Mouse (Mus musculus) CH12.LX (cell line): Measurements from ENCODE around the gene Cyb561a3. TPM values are rescaled to one million over a fixed set of nuclear protein-coding genes. Genes with fewer than 3 reads are reported as not detected.

Experiments
- DNase-seq: peaks from one replicate; pipeline ENCODE4 v3.0.0-alpha.2; 2013; ENCODE audit errors: extremely low read depth
- H3K27ac ChIP-seq: 2 replicates; pipeline ENCODE4 v1.5.1; 2012; ENCODE audit warnings: low read depth, mild to moderate bottlenecking, control low read depth, moderate library complexity; ENCODE audit not compliant: insufficient read depth
- H3K27me3 ChIP-seq: replicated peaks from 2 replicates; pipeline ENCODE3; 2012; ENCODE audit warnings: inconsistent platforms
- H3K36me3 ChIP-seq, 2 experiments: replicated peaks in 1 of 2; 2 replicates each; pipeline versions ENCODE3 to v1.6.1; 2012; ENCODE audit warnings: inconsistent platforms in 1 of 2, low read length in 1 of 2, mild to moderate bottlenecking in 1 of 2, mixed read lengths in 1 of 2, moderate library complexity in 1 of 2; ENCODE audit not compliant: control insufficient read depth in 1 of 2, insufficient read depth in 1 of 2
- H3K4me1 ChIP-seq, 2 experiments: 2 replicates each; pipeline ENCODE4 v1.6.1; 2012; ENCODE audit warnings: inconsistent platforms in 1 of 2, moderate library complexity in 1 of 2; ENCODE audit not compliant: insufficient read depth in 2 of 2, control insufficient read depth in 1 of 2
- H3K4me2 ChIP-seq: 2 replicates; pipeline ENCODE4 v1.6.1; 2012; ENCODE audit warnings: low read depth, mild to moderate bottlenecking, control low read depth; ENCODE audit not compliant: poor library complexity, insufficient read depth, severe bottlenecking
- H3K4me3 ChIP-seq, 3 experiments: fragments of 150-350 bp in 1 of 3; sonication (generic) in 1 of 3; replicated peaks in 1 of 3; 2 replicates each; pipeline versions ENCODE3 to v1.5.1; 2011 to 2012; ENCODE audit warnings: low read depth in 2 of 3, low read length in 2 of 3, mild to moderate bottlenecking in 2 of 3, moderate library complexity in 2 of 3, control low read depth in 1 of 3, improper control_type of control experiment in 1 of 3, inconsistent platforms in 1 of 3, mixed read lengths in 1 of 3; ENCODE audit not compliant: poor library complexity in 1 of 3
- H3K79me2 ChIP-seq: replicated peaks from 2 replicates; pipeline ENCODE4 v1.6.1; 2012; ENCODE audit warnings: mild to moderate bottlenecking, moderate library complexity; ENCODE audit not compliant: control insufficient read depth, poor library complexity, insufficient read depth, severe bottlenecking; ENCODE audit errors: extremely low read depth
- H3K9ac ChIP-seq: 2 replicates; pipeline ENCODE4 v1.6.1; 2012; ENCODE audit warnings: low read depth, mild to moderate bottlenecking, control low read depth, moderate library complexity; ENCODE audit not compliant: insufficient read depth
- H3K9me3 ChIP-seq: replicated peaks from 2 replicates; pipeline ENCODE3; 2012; ENCODE audit warnings: low read length, inconsistent platforms, mixed read lengths
- BHLHE40 ChIP-seq: IDR thresholded peaks from 2 replicates; pipeline ENCODE4 v1.6.1; 2011; ENCODE audit warnings: mild to moderate bottlenecking, low read depth, low read length, improper control_type of control experiment
- CHD1 ChIP-seq: IDR thresholded peaks from 2 replicates; pipeline ENCODE4 v1.6.1; 2012; ENCODE audit warnings: low read depth, low read length, improper control_type of control experiment, inconsistent platforms
- EP300 ChIP-seq: IDR thresholded peaks from 2 replicates; pipeline ENCODE4 v1.6.1; 2011; ENCODE audit warnings: low read length, improper control_type of control experiment
- ETS1 ChIP-seq: conservative IDR thresholded peaks from 2 replicates; pipeline ENCODE4 v1.6.1; 2012; ENCODE audit warnings: low read depth, mild to moderate bottlenecking, inconsistent platforms, low read length, improper control_type of control experiment, moderate library complexity
- HCFC1 ChIP-seq: IDR thresholded peaks from 2 replicates; pipeline ENCODE4 v1.6.1; 2012; ENCODE audit warnings: low read depth, mild to moderate bottlenecking, inconsistent platforms, low read length, improper control_type of control experiment
- IRF4 ChIP-seq: IDR thresholded peaks from 2 replicates; pipeline ENCODE4 v1.6.1; 2014; ENCODE audit warnings: low read depth, mild to moderate bottlenecking, inconsistent platforms, low read length, improper control_type of control experiment
- JUND ChIP-seq: conservative IDR thresholded peaks from 2 replicates; pipeline ENCODE4 v1.6.1; 2011; ENCODE audit warnings: low read depth, low read length, improper control_type of control experiment
- MAFK ChIP-seq: IDR thresholded peaks from 2 replicates; pipeline ENCODE4 v1.6.1; 2011; ENCODE audit warnings: low read length, improper control_type of control experiment; ENCODE audit not compliant: insufficient replicate concordance
- MEF2A ChIP-seq: IDR thresholded peaks from 2 replicates; pipeline ENCODE4 v1.6.1; 2014; ENCODE audit warnings: low read depth, mild to moderate bottlenecking, inconsistent platforms, low read length, improper control_type of control experiment, borderline replicate concordance
- MXI1 ChIP-seq: IDR thresholded peaks from 2 replicates; pipeline ENCODE4 v1.6.1; 2011; ENCODE audit warnings: mild to moderate bottlenecking, low read depth, low read length, improper control_type of control experiment
- MYC ChIP-seq: IDR thresholded peaks from 2 replicates; pipeline ENCODE4 v1.6.1; 2011; ENCODE audit warnings: low read depth, mild to moderate bottlenecking, improper control_type of control experiment, low read length
- NRF1 ChIP-seq: IDR thresholded peaks from 2 replicates; pipeline ENCODE4 v1.6.1; 2014; ENCODE audit warnings: low read depth, mild to moderate bottlenecking, inconsistent platforms, low read length, improper control_type of control experiment, moderate library complexity
- POLR2A ChIP-seq: IDR thresholded peaks from 2 replicates; pipeline ENCODE4 v1.6.1; 2011; ENCODE audit warnings: low read depth, mild to moderate bottlenecking, improper control_type of control experiment, low read length
- POLR2AphosphoS2 ChIP-seq: IDR thresholded peaks from 2 replicates; pipeline ENCODE4 v1.6.1; 2011; ENCODE audit warnings: low read depth, low read length, improper control_type of control experiment
- RAD21 ChIP-seq: IDR thresholded peaks from 2 replicates; pipeline ENCODE4 v1.6.1; 2011; ENCODE audit warnings: low read depth, mild to moderate bottlenecking, low read length, improper control_type of control experiment, moderate library complexity
- SIN3A ChIP-seq: IDR thresholded peaks from 2 replicates; pipeline ENCODE4 v1.6.1; 2012; ENCODE audit warnings: low read length, improper control_type of control experiment, inconsistent platforms
- SMC3 ChIP-seq: IDR thresholded peaks from 2 replicates; pipeline ENCODE4 v1.6.1; 2011; ENCODE audit warnings: low read depth, low read length, improper control_type of control experiment
- TBP ChIP-seq: conservative IDR thresholded peaks from 2 replicates; pipeline ENCODE4 v1.6.1; 2011; ENCODE audit warnings: low read depth, low read length, improper control_type of control experiment
- TCF12 ChIP-seq: IDR thresholded peaks from 2 replicates; pipeline ENCODE4 v1.6.1; 2014; ENCODE audit warnings: low read depth, mild to moderate bottlenecking, inconsistent platforms, low read length, improper control_type of control experiment
- UBTF ChIP-seq: IDR thresholded peaks from 2 replicates; pipeline ENCODE4 v1.6.1; 2012; ENCODE audit warnings: low read depth, mild to moderate bottlenecking, inconsistent platforms, low read length, improper control_type of control experiment, moderate library complexity
- ZC3H11A ChIP-seq: IDR thresholded peaks from 2 replicates; pipeline ENCODE4 v1.6.1; 2012; ENCODE audit warnings: low read depth, mild to moderate bottlenecking, inconsistent platforms, low read length, improper control_type of control experiment
- ZKSCAN1 ChIP-seq: IDR thresholded peaks from 2 replicates; pipeline ENCODE4 v1.6.1; 2012; ENCODE audit warnings: low read depth, inconsistent platforms, low read length, improper control_type of control experiment, borderline replicate concordance
- ZMIZ1 ChIP-seq: IDR thresholded peaks from 2 replicates; pipeline ENCODE4 v1.6.1; 2012; ENCODE audit warnings: low read depth, mild to moderate bottlenecking, inconsistent platforms, low read length, improper control_type of control experiment
- dilution Hi-C: fragments of 300-500 bp; cut with MboI; formaldehyde crosslinking; loops from 2 replicates; pipeline ENCODE4 v1.14.3; 2020; ENCODE audit warnings: low sequenced_read_pairs; ENCODE audit not compliant: extremely low pct_unique_long_range_greater_than_20kb, extremely low pct_ligation_motif_present
- in situ Hi-C: fragments of 300-500 bp; cut with MboI; formaldehyde crosslinking; loops from 3 replicates; pipeline ENCODE4 v1.14.3; 2019; ENCODE audit warnings: low sequenced_read_pairs, low pct_ligation_motif_present, low pct_unique_long_range_greater_than_20kb, mixed read lengths
- polyA plus RNA-seq: library from polyadenylated mRNA; unstranded; fragments of >175 nt; gene quantifications from 2 replicates; pipeline ENCODE4 v1.2.1, GENCODE M21; 2012; ENCODE audit warnings: low read depth; ENCODE audit not compliant: insufficient read length
- total RNA-seq, 2 experiments: library from RNA; depleted of rRNA; stranded (reverse); fragments of 300-350 nt in 1 of 2; fragments of >200 nt in 1 of 2; gene quantifications; 2 replicates each; pipeline ENCODE4 v1.2.3; 2012 to 2014

The Cyb561a3 gene
- total and polyA plus RNA-seq, 3 experiments, result 137 to 327 (median 211) TPM

DNA sequence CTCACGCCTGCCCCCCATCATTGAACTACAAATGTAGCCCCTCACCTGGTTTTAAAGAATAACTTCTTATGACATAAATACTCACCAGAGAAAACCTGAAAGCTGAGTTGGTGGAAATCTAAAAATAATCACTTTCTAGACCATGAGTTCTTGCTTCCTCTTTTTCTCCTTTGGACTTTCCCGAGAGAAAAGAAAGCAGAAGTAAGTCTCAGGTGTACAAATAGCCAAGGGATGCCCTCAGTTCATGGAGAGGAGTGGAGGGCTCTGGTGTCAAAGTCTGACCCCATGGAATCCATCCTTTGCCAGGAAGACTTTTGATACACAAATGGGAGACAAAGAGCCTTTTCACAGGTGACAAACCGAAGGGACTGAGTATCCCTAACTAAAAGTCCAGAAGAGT, 3.8 kb downstream of the Cyb561a3 start (continued):
- TF ChIP-seq UBTF (no peak), NRF1 (no peak), SMC3 (no peak), MEF2A (peak; percentile 98), POLR2AphosphoS2 (no peak), SIN3A (peak; percentile 69), BHLHE40 (peak; percentile 65), ZKSCAN1 (no peak), RAD21 (no peak), MAFK (peak; percentile 77), TCF12 (peak; percentile 94)

DNA sequence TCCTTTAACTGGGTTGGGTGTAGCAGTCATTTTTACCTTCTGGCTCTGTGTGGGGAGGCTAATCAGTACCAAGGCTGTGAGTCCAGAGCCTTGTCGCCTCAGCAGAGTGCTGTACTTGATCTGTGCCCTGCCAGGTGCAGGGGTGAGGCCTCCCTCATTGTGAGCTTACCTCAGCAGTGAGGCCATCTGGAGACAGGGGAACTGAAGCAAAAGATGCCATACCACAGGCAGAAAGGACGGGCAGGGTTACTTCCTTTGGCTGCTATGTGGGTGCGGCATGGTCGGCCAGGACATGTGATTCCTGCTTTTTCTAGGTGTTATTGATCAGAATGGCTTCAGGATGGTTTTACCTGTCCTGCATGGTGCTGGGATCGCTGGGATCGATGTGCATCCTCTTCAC, 5.0 kb downstream of the Cyb561a3 start:
- H3K79me2 ChIP-seq, result peaks cover 48% of the 10 kb centered on the region
- TF ChIP-seq CHD1 (no peak), IRF4 (peak; percentile 62), JUND (no peak), BHLHE40 (peak; percentile 24; the same call in 1 of the 2 replicates), EP300 (peak; percentile 81), POLR2A (peak; percentile 63), ZMIZ1 (peak; percentile 73), HCFC1 (no peak), MYC (peak; percentile 84), SMC3 (no peak), MAFK (0 out of 2 replicates have a peak, but pooled peaks have one; percentile 48), MXI1 (peak; percentile 51; the same call in 1 of the 2 replicates), TBP (peak; percentile 69), TCF12 (peak; percentile 91), NRF1 (peak; percentile 30; the same call in 1 of the 2 replicates), ZC3H11A (no peak), ETS1 (peak; percentile 64)
- peak overlapping the region; percentile 43 to 74 (median 44) for H3K4me3 ChIP-seq
- no peaks in the 10 kb centered on the region for H3K9me3 ChIP-seq
- no peaks in the 10 kb centered on the region for H3K27me3 ChIP-seq
- peak overlapping the region; percentile 88 for H3K4me2 ChIP-seq
- H3K9ac ChIP-seq, result peak overlapping the region; percentile 5; the same call in 1 of the 2 replicates
- dilution Hi-C loops, result no loop called here
- H3K27ac ChIP-seq, result peak overlapping the region; percentile 82
- in situ Hi-C loops, result no loop called here
- peaks cover 7 to 44% of the 10 kb centered on the region in 2 experiments for H3K36me3 ChIP-seq
- H3K4me1 ChIP-seq, result peaks cover 9 to 29% of the 10 kb centered on the region in 2 experiments; a peak in 3 of 4 replicates
- peak; percentile 84 for DNase-seq
